Mouse (Mus musculus) embryonic facial prominence, embryonic 11.5 days (tissue): Measurements from ENCODE around the gene Dusp8. TPM values are rescaled to one million over a fixed set of nuclear protein-coding genes. Genes with fewer than 3 reads are reported as not detected.
A peak's percentile ranks its signal among the peaks of the same experiment; 100 is the strongest.
"Not testable (repeated sequence)": the region's sequence is repeated elsewhere in the genome, so short reads cannot be mapped to it uniquely, and the experiment has no call there.

Experiments
- ATAC-seq: fragments of 200-750 bp; cut with Nextera tagmentation; replicated peaks from 2 replicates; pipeline ENCODE4 v1.8.0; 2017; ENCODE audit warnings: low read depth; ENCODE audit not compliant: insufficient number of reproducible peaks, low FRiP score, low TSS enrichment
- DNase-seq: peaks from one replicate; pipeline ENCODE4 v3.0.0-alpha.2; 2015; ENCODE audit warnings: low spot score
- H3K27ac ChIP-seq: fragments of 300-500 bp; sonication (generic); replicated peaks from 2 replicates; pipeline ENCODE4 v1.5.1; 2014; ENCODE audit warnings: mild to moderate bottlenecking, low read depth, low read length, control low read depth
- H3K27me3 ChIP-seq: fragments of 300-500 bp; sonication (generic); 2 replicates; pipeline ENCODE4 v1.6.1; 2014; ENCODE audit warnings: mild to moderate bottlenecking, low read length, moderate library complexity, mixed read lengths; ENCODE audit not compliant: control insufficient read depth, insufficient read depth
- H3K36me3 ChIP-seq: fragments of 300-500 bp; sonication (generic); replicated peaks from 2 replicates; pipeline ENCODE4 v1.6.1; 2014; ENCODE audit warnings: low read depth, mild to moderate bottlenecking, low read length, moderate library complexity, mixed read lengths; ENCODE audit not compliant: control insufficient read depth, insufficient read depth
- H3K4me1 ChIP-seq: fragments of 300-500 bp; sonication (generic); 2 replicates; pipeline ENCODE4 v1.6.1; 2014; ENCODE audit warnings: low read length, mixed read lengths; ENCODE audit not compliant: control insufficient read depth, insufficient read depth
- H3K4me2 ChIP-seq: fragments of 300-500 bp; sonication (generic); 2 replicates; pipeline ENCODE4 v1.6.1; 2014; ENCODE audit warnings: low read depth, mild to moderate bottlenecking, control low read depth, low read length, moderate library complexity
- H3K4me3 ChIP-seq: fragments of 300-500 bp; sonication (generic); 2 replicates; pipeline ENCODE4 v1.5.1; 2014; ENCODE audit warnings: low read depth, low read length, control low read depth
- H3K9ac ChIP-seq: fragments of 300-500 bp; sonication (generic); replicated peaks from 2 replicates; pipeline ENCODE4 v1.6.1; 2014; ENCODE audit warnings: mild to moderate bottlenecking, control low read depth, low read length
- H3K9me3 ChIP-seq: fragments of 300-500 bp; sonication (generic); replicated peaks from 2 replicates; pipeline ENCODE4 v1.6.1; 2016; ENCODE audit warnings: mild to moderate bottlenecking, low read length, inconsistent platforms, mixed read lengths; ENCODE audit not compliant: control insufficient read depth
- WGBS: fragments of 180-500 bp; shearing (Covaris S2); extraction: QIAGEN DNeasy Blood & Tissue Kit; methylation state at CpG from one replicate; pipeline ENCODE4 v1.1.7; 2014; 5-methylcytosine and 5-hydroxymethylcytosine counted together
- polyA plus RNA-seq: library from polyadenylated mRNA; unstranded; fragments of >200 nt; fragmentation: Nextera tagmentation; extraction: Ambion mirVana; gene quantifications from 2 replicates; pipeline ENCODE4 v1.2.1, GENCODE M21; 2014

Dusp8 gene
- polyA plus RNA-seq: 3.6 and 4.2 TPM in 2 replicates

GRCm38 (mm10) chr7:142095183-142095931 lies at the start of gene Dusp8:
Gene Dusp8 (minus strand): TSS chr7:142095843.
- ATAC-seq: peak; percentile 70
- Histone ChIP-seq H3K36me3 (no peaks in the 10 kb centered on the region), H3K27ac (0 out of 2 replicates have a peak within 1 kb of the TSS, but pooled peaks have one; percentile 13), H3K4me3 (peak within 1 kb of the TSS; percentile 68), H3K9ac (peak within 1 kb of the TSS; percentile 61), H3K4me2 (peak within 1 kb of the TSS; percentile 98), H3K27me3 (peaks cover 54% of the 10 kb centered on the region), H3K9me3 (no peaks in the 10 kb centered on the region), H3K4me1 (no peaks in the 10 kb centered on the region; the same call in none of the 2 replicates)
- under 1% methylated on average over 62 of the region's 63 CpGs for WGBS
- peak; percentile 89 for DNase-seq

- DNase-seq: no peak
- Histone ChIP-seq H3K4me2 (no peak within 1 kb of the TSS), H3K27ac (no peak within 1 kb of the TSS), H3K4me3 (no peak within 1 kb of the TSS), H3K36me3 (no peaks in the 10 kb centered on the region), H3K9me3 (no peaks in the 10 kb centered on the region), H3K27me3 (no peaks in the 10 kb centered on the region), H3K9ac (no peak within 1 kb of the TSS), H3K4me1 (no peaks in the 10 kb centered on the region)
- 76% methylated on average over 1 of the region's 1 CpGs for WGBS
- ATAC-seq: no peak
Measured at GRCm38 (mm10) chr7:142144507-142144906, 48.9 kb upstream of the Dusp8 start, which contains the start of gene Gm45337. Gene Gm45337 (minus strand): TSS chr7:142144607.

DNA sequence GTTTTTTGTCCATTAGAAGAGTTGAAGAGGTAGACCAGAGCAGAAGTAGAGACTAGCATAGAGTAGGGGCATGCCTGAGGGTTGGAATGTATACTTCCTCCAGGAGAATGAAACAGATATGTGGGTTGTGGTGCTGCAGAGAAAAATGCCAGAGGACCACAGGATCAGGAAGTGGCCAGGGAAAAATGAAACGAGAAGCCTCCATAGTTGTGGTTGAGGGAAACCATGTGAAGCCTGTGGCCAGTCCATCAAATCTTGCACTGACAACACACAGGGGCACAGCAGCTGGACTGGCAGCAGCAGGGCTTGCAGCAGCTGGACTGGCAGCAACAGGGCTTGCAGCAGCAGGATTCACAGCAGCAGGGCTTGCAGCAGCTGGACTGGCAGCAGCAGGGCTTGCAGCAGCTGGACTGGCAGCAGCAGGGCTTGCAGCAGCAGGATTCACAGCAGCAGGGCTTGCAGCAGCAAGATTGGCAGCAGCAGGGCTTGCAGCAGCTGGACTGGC lies 47.9 kb upstream of the Dusp8 start:
- ATAC-seq, DNase-seq: not testable (repeated sequence)

DNA sequence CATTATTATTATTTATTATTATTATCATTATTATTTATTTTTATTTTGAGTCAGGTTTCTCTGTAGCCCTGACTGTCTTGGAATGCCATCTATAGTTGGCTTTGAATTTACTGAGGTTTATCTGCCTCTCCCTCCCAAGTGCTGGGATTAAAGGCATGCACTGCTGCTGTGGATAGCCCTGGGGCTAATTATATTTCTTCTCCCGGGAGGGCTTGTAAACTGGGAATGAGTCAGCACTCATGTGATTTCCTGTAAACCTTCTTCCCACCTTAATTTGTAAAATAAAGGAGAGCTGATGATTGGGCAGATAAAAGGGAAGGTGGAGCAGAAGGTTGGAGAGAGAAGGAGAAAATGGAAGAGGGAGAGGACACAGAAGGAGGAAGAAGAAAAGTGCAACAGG lies 45.1 kb upstream of the Dusp8 start:
- ATAC-seq (no peak), DNase-seq (no peak)
- Histone ChIP-seq H3K4me3 (no peak overlapping the region), H3K4me2 (no peak overlapping the region), H3K27ac (no peak overlapping the region), H3K27me3 (no peaks in the 10 kb centered on the region; the same call in 1 of the 2 replicates), H3K36me3 (no peaks in the 10 kb centered on the region), H3K4me1 (no peaks in the 10 kb centered on the region), H3K9ac (no peak overlapping the region), H3K9me3 (no peaks in the 10 kb centered on the region)
- 23% methylated on average over 1 of the region's 1 CpGs for WGBS

More for the DNA sequence above, 47.9 kb upstream of the Dusp8 start:
- H3K4me2 ChIP-seq, H3K36me3 ChIP-seq, H3K9ac ChIP-seq, H3K4me1 ChIP-seq, H3K27ac ChIP-seq, H3K27me3 ChIP-seq, H3K4me3 ChIP-seq, H3K9me3 ChIP-seq: not testable (repeated sequence)
- 38% methylated on average over 1 of the region's 1 CpGs for WGBS

DNA sequence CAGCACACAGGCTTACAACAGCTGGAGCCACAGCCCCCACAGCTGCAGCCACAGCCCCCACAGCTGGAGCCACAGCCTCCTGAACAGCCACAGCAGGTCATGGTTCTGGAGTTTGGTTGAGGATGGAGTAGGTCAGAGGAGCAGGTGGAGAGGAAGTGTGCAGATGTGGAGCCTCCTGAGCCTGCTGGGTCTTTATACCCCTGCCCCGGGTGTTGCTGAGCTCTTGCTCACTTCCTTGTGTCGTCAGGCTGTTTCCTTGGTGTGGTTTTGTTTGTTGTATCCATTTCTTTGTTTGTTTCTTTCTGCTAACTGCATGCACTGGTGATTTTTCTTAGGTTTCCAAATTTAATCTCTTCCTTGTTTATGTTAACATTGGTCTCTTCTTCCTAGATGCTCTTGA lies 40.3 kb upstream of the Dusp8 start, which contains the start of gene Gm39115:
Gm39115 (minus strand) TSS at position 101 of the 400 bp plus-strand sequence.
- not testable (repeated sequence) for H3K4me3 ChIP-seq, H3K4me2 ChIP-seq, H3K27me3 ChIP-seq, DNase-seq, H3K4me1 ChIP-seq, H3K27ac ChIP-seq, ATAC-seq, H3K9ac ChIP-seq, H3K36me3 ChIP-seq, H3K9me3 ChIP-seq
- 43% methylated on average over 2 of the region's 2 CpGs for WGBS

- 61% methylated on average over 4 of the region's 4 CpGs for WGBS
- ATAC-seq: no peak
- DNase-seq: no peak
Measured at GRCm38 (mm10) chr7:142134206-142134995, 38.8 kb upstream of the Dusp8 start.

DNA sequence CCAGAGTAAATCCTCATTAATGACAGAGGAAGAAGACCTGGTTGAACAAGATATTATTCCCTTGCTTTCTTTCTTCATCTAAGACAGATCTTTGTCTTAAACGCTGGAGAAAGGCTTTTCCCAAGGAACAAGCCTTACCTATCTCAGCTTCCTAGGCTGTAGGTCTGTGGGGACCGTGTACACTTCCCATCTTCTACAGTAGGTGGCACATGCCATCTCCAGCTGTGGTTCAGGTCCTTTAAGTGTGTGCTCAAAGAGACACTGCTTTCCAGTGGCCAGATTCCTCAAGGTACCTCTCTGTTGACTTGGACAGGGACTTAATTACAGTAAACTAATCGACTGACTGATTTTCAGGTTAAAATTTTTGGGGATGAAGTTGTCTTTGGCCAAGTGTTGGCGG lies 33.2 kb upstream of the Dusp8 start:
- DNase-seq (no peak), ATAC-seq (no peak)
- H3K4me3 ChIP-seq: no peak overlapping the region
- no peaks in the 10 kb centered on the region for H3K36me3 ChIP-seq
- H3K27ac ChIP-seq: no peak overlapping the region
- H3K9me3 ChIP-seq: no peaks in the 10 kb centered on the region
- no peak overlapping the region for H3K9ac ChIP-seq
- 64% methylated on average over 4 of the region's 4 CpGs for WGBS
- H3K4me2 ChIP-seq: no peak overlapping the region
- H3K27me3 ChIP-seq: no peaks in the 10 kb centered on the region
- H3K4me1 ChIP-seq: no peaks in the 10 kb centered on the region

More at GRCm38 (mm10) chr7:142134206-142134995, 38.8 kb upstream of the Dusp8 start:
- Histone ChIP-seq H3K4me2 (no peak overlapping the region), H3K9ac (no peak overlapping the region), H3K4me3 (no peak overlapping the region), H3K4me1 (no peaks in the 10 kb centered on the region), H3K27me3 (no peaks in the 10 kb centered on the region; the same call in 1 of the 2 replicates), H3K9me3 (no peaks in the 10 kb centered on the region), H3K36me3 (no peaks in the 10 kb centered on the region), H3K27ac (no peak overlapping the region)
